ENCODE assay signal across 23 mouse cellular contexts in genomic region chr6:127719875-127720274, GRCm38 (mm10). TPM values are rescaled to one million over a fixed set of nuclear protein-coding genes. Genes with fewer than 3 reads are reported as not detected.
DNase-seq lines count a peak whose midpoint lies in the region; ATAC-seq and TF ChIP-seq lines count a peak whose summit lies in the region.
"Had no signal": no experiment of that assay in that cellular context is flagged by ENCODE, and none has a peak within 500 bp of the region (broad histone marks: within the 10 kb centered on the region; RNA-seq: fewer than 3 reads in every experiment).

No protein-coding gene starts in this region.

- intact Hi-C loops in left cerebral cortex, adult 2 months (cut with DNase I): no loop called here

- H3K4me2 ChIP-seq in hindbrain, postnatal 0 days (ENCODE audit: low read depth, low read length): no peak overlapping the region
- H3K4me2 ChIP-seq: limb, embryonic 15.5 days; midbrain, embryonic 13.5 days had no signal

- ATAC-seq in frontal cortex, adult (ENCODE audit: low TSS enrichment): peak; percentile 69
- ATAC-seq in hindbrain, postnatal 0 days: 0 out of 2 replicates have a peak, but pooled peaks have one; percentile 8
- ATAC-seq: forebrain, embryonic 14.5 days; intestine, embryonic 16.5 days; liver, postnatal 0 days; midbrain, embryonic 13.5 days had no signal

- H3K27me3 ChIP-seq in hindbrain, postnatal 0 days (ENCODE audit: insufficient read depth, low read length): no peaks in the 10 kb centered on the region
- H3K27me3 ChIP-seq: limb, embryonic 15.5 days had no signal

- WGBS in hindbrain, postnatal 0 days: 55% methylated on average over 14 of the region's 14 CpGs

- TF ChIP-seq CTCF in left cerebral cortex, adult 2 months (IDR thresholded peaks at IDR 0.05): no peak
- no peak for TF ChIP-seq CTCF in hindbrain, postnatal 0 days (IDR thresholded peaks at IDR 0.05; ENCODE audit: low read depth)

- no peaks in the 10 kb centered on the region for H3K4me1 ChIP-seq in hindbrain, postnatal 0 days (ENCODE audit: insufficient read depth, low read length)

- no peak for DNase-seq in frontal cortex, postnatal 10 days (ENCODE audit: low spot score in 2 of 2)
- peak; percentile 47 to 56 for DNase-seq in left cerebral cortex, adult 2 months (ENCODE audit: extremely low spot score in 1 of 2, low spot score in 2 of 2)
- DNase-seq in left cerebral cortex, adult 11 months (ENCODE audit: low spot score): no peak
- DNase-seq in hindbrain, postnatal 0 days (ENCODE audit: low spot score): no peak
- DNase-seq in right cerebral cortex, postnatal 14 days: peak; percentile 32
- DNase-seq in kidney, postnatal 25 days: no peak
- no peak for DNase-seq in lung, postnatal 36 days
- DNase-seq: adrenal gland, adult 2 months; cerebellum, adult 11-12 months; cerebellum, postnatal 25 days; heart, adult 18-20 months; heart, postnatal 4 days; liver, postnatal 0 days; thymus, postnatal 25 days had no signal

- no peak overlapping the region for H3K9ac ChIP-seq in hindbrain, postnatal 0 days (replicated peaks; ENCODE audit: low read length)
- H3K9ac ChIP-seq: limb, embryonic 15.5 days; liver, postnatal 0 days; midbrain, embryonic 13.5 days had no signal

- no peaks in the 10 kb centered on the region for H3K9me3 ChIP-seq in hindbrain, postnatal 0 days (ENCODE audit: low read length)
- H3K9me3 ChIP-seq: limb, embryonic 15.5 days; midbrain, embryonic 13.5 days had no signal

- H3K27ac ChIP-seq in left cerebral cortex, adult 2 months: no peak overlapping the region
- no peak overlapping the region for H3K27ac ChIP-seq in hindbrain, postnatal 0 days
- H3K27ac ChIP-seq: kidney, postnatal 0 days; limb, embryonic 15.5 days; macrophage; midbrain, embryonic 13.5 days had no signal

- H3K4me3 ChIP-seq in left cerebral cortex, adult 2 months: no peak overlapping the region
- no peak overlapping the region for H3K4me3 ChIP-seq in hindbrain, postnatal 0 days (ENCODE audit: low read length)
- H3K4me3 ChIP-seq: limb, embryonic 15.5 days; midbrain, embryonic 13.5 days had no signal

- no peaks in the 10 kb centered on the region for H3K36me3 ChIP-seq in hindbrain, postnatal 0 days (ENCODE audit: insufficient read depth, low read length)
- H3K36me3 ChIP-seq: limb, embryonic 15.5 days; midbrain, embryonic 13.5 days had no signal

RNA-seq across cellular contexts. Expression of gene Prmt8, which starts 49.4 kb away (rescaled TPM):
- 10 to 100 TPM; 87.4 to 98.2 TPM for total RNA-seq in left cerebral cortex, adult 2 months (2021)
- 24.9 and 28.7 TPM in 2 replicates for total RNA-seq in hindbrain, postnatal 0 days (2014; rRNA removed)
- 31.7 and 35.5 TPM in 2 replicates for polyA plus RNA-seq in hindbrain, postnatal 0 days (2015; fragmentation: Nextera tagmentation; extraction: Ambion mirVana)
- total RNA-seq: adrenal gland, adult 2 months; CH12.LX; gastrocnemius, adult 8-10 months; heart, adult 18-20 months had no signal
- polyA plus RNA-seq: adrenal gland, adult 2 months; intestine, embryonic 16.5 days; kidney, postnatal 0 days; liver, postnatal 0 days; macrophage had no signal

Comparison
In these comparisons a context has a peak if more than half of its experiments do, and no peak if none do; other contexts are left out.
1. DNase-seq: peak in left cerebral cortex, adult 2 months (2 of 2) and right cerebral cortex, postnatal 14 days (single experiment); none in frontal cortex, postnatal 10 days (0 of 2), left cerebral cortex, adult 11 months (single experiment), hindbrain, postnatal 0 days (single experiment), kidney, postnatal 25 days (0 of 2) and lung, postnatal 36 days (single experiment).